Mouse (Mus musculus) small intestine, adult 2 months (tissue): ENCODE results near the gene Tmem126b. TPM values are rescaled to one million over a fixed set of nuclear protein-coding genes. Genes with fewer than 3 reads are reported as not detected.

ENCODE experiments used
- H3K27ac ChIP-seq: fragments of 200-500 bp; 2 replicates; pipeline ENCODE4 v1.5.1; 2012; ENCODE audit warnings: low read depth, low read length, control low read depth, inconsistent platforms; ENCODE audit not compliant: insufficient read depth
- H3K27me3 ChIP-seq: fragments of 200-500 bp; 2 replicates; pipeline ENCODE4 v1.6.1; 2012; ENCODE audit warnings: mild to moderate bottlenecking, moderate library complexity, low read length, inconsistent platforms; ENCODE audit not compliant: control insufficient read depth, insufficient read depth
- H3K36me3 ChIP-seq: fragments of 200-500 bp; 2 replicates; pipeline ENCODE4 v1.6.1; 2012; ENCODE audit warnings: mild to moderate bottlenecking, low read length, control low read depth, inconsistent platforms; ENCODE audit not compliant: control insufficient read depth, insufficient read depth
- H3K4me1 ChIP-seq: fragments of 200-500 bp; 2 replicates; pipeline ENCODE4 v1.6.1; 2012; ENCODE audit warnings: low read length, inconsistent platforms, mixed read lengths; ENCODE audit not compliant: control insufficient read depth, insufficient read depth, insufficient read length
- H3K4me3 ChIP-seq: fragments of 200-500 bp; 2 replicates; pipeline ENCODE4 v1.5.1; 2012; ENCODE audit warnings: low read depth, mild to moderate bottlenecking, control low read depth, inconsistent platforms, low read length, moderate library complexity
- CTCF ChIP-seq: fragments of 200-500 bp; IDR thresholded peaks from 2 replicates; pipeline ENCODE4 v1.5.1; 2012; ENCODE audit warnings: low read depth, mild to moderate bottlenecking, control low read depth, inconsistent platforms, low read length, moderate library complexity, mixed read lengths; ENCODE audit not compliant: insufficient replicate concordance, insufficient read length; ENCODE audit errors: extremely low read depth
- POLR2A ChIP-seq: fragments of 200-500 bp; IDR thresholded peaks from 2 replicates; pipeline ENCODE4 v1.6.1; 2012; ENCODE audit warnings: low read depth, mild to moderate bottlenecking, control low read depth, inconsistent platforms, low read length, moderate library complexity
- WGBS: fragments of 180-500 bp; shearing (Covaris S2); methylation state at CpG from one replicate; pipeline ENCODE4 v1.1.7; 2018; 5-methylcytosine and 5-hydroxymethylcytosine counted together
- polyA plus RNA-seq: library from polyadenylated mRNA; depleted of rRNA; stranded (reverse); fragments of >200 nt; gene quantifications from 2 replicates; pipeline ENCODE4 v1.2.3, GENCODE M21; 2012; rRNA removed

Tmem126b gene
- 4.8 and 6.5 TPM in 2 replicates for polyA plus RNA-seq

- Histone ChIP-seq H3K27ac (peak within 1 kb of the TSS; percentile 61), H3K27me3 (peaks cover 4% of the 10 kb centered on the region; the same call in 1 of the 2 replicates), H3K36me3 (0 out of 2 replicates have a peak, but pooled peaks cover 3% of the 10 kb centered on the region), H3K4me3 (peak within 1 kb of the TSS; percentile 80), H3K4me1 (no peaks in the 10 kb centered on the region)
- no peak for TF ChIP-seq CTCF
- TF ChIP-seq POLR2A = peak; percentile 77
- WGBS = under 1% methylated on average over 36 of the region's 36 CpGs
Observed at GRCm38 (mm10) chr7:90475793-90476312, at the start of gene Tmem126b. Gene Tmem126b, minus strand, starts transcription at chr7:90476001.

- no peak for TF ChIP-seq CTCF
- TF ChIP-seq POLR2A = no peak
- H3K4me3 ChIP-seq = no peak overlapping the region
- H3K4me1 ChIP-seq = no peaks in the 10 kb centered on the region
- H3K36me3 ChIP-seq = no peaks in the 10 kb centered on the region
- no peak overlapping the region for H3K27ac ChIP-seq
- no peaks in the 10 kb centered on the region for H3K27me3 ChIP-seq
Observed at GRCm38 (mm10) chr7:90512293-90512692, 36.5 kb upstream of the Tmem126b start.

- Histone ChIP-seq H3K4me1 (no peaks in the 10 kb centered on the region), H3K36me3 (no peaks in the 10 kb centered on the region), H3K27me3 (no peaks in the 10 kb centered on the region; the same call in 1 of the 2 replicates), H3K4me3 (no peak overlapping the region), H3K27ac (no peak overlapping the region)
- TF ChIP-seq CTCF (no peak), POLR2A (no peak)
- WGBS = 59% methylated on average over 3 of the region's 3 CpGs
Observed at GRCm38 (mm10) chr7:90508124-90508523, 32.3 kb upstream of the Tmem126b start.

- H3K27me3 ChIP-seq = no peaks in the 10 kb centered on the region; the same call in 1 of the 2 replicates
Observed at GRCm38 (mm10) chr7:90482607-90483006, 6.8 kb upstream of the Tmem126b start.

GRCm38 (mm10) chr7:90476313-90477245 is 778 bp upstream of the Tmem126b start, which contains the start of gene Dlg2:
Gene Dlg2, plus strand, starts transcription at chr7:90476672.
- Histone ChIP-seq H3K27me3 (peaks cover 4% of the 10 kb centered on the region; the same call in 1 of the 2 replicates), H3K4me3 (peak within 1 kb of the TSS; percentile 80), H3K27ac (peak within 1 kb of the TSS; percentile 61), H3K4me1 (no peaks in the 10 kb centered on the region), H3K36me3 (no peaks in the 10 kb centered on the region)
- under 1% methylated on average over 32 of the region's 32 CpGs for WGBS
- TF ChIP-seq POLR2A (no peak), CTCF (no peak)

More at GRCm38 (mm10) chr7:90482607-90483006, 6.8 kb upstream of the Tmem126b start:
- Histone ChIP-seq H3K27ac (no peak overlapping the region), H3K4me3 (no peak overlapping the region), H3K4me1 (no peaks in the 10 kb centered on the region), H3K36me3 (no peaks in the 10 kb centered on the region)
- 90% methylated on average over 2 of the region's 2 CpGs for WGBS
- TF ChIP-seq CTCF (no peak), POLR2A (no peak)

GRCm38 (mm10) chr7:90473511-90473910 is 2.3 kb downstream of the Tmem126b start:
- Histone ChIP-seq H3K27ac (no peak overlapping the region), H3K4me1 (no peaks in the 10 kb centered on the region), H3K36me3 (peaks cover 13% of the 10 kb centered on the region), H3K4me3 (no peak overlapping the region), H3K27me3 (peaks cover 4% of the 10 kb centered on the region; the same call in 1 of the 2 replicates)
- TF ChIP-seq CTCF (no peak), POLR2A (no peak)
- WGBS = 36% methylated on average over 2 of the region's 2 CpGs

GRCm38 (mm10) chr7:90461441-90461840 is 14.4 kb downstream of the Tmem126b start:
- H3K36me3 ChIP-seq = no peaks in the 10 kb centered on the region
- peaks cover 7% of the 10 kb centered on the region; the same call in 1 of the 2 replicates for H3K4me1 ChIP-seq
- WGBS = 94% methylated on average over 5 of the region's 5 CpGs
- no peaks in the 10 kb centered on the region for H3K27me3 ChIP-seq
- H3K27ac ChIP-seq = no peak overlapping the region
- TF ChIP-seq CTCF (no peak), POLR2A (no peak)
- no peak overlapping the region for H3K4me3 ChIP-seq
